Mouse (Mus musculus) gastrocnemius, adult 18-20 months (tissue): ENCODE measurements around the gene Unc5c. TPM values are rescaled to one million over a fixed set of nuclear protein-coding genes. Genes with fewer than 3 reads are reported as not detected.
A peak's percentile ranks its signal among the peaks of the same experiment; 100 is the strongest.

Source experiments
- DNase-seq: peaks from one replicate; pipeline ENCODE4 v3.0.0; 2021; ENCODE audit warnings: low spot score
- total RNA-seq, 2 experiments: library from RNA; stranded (reverse); gene quantifications; 2 replicates each; pipeline ENCODE4 v1.2.3; 2021

Gene Unc5c
- total RNA-seq, 2 experiments from 2014 or later = 0.02 TPM; not detected in 1

DNA sequence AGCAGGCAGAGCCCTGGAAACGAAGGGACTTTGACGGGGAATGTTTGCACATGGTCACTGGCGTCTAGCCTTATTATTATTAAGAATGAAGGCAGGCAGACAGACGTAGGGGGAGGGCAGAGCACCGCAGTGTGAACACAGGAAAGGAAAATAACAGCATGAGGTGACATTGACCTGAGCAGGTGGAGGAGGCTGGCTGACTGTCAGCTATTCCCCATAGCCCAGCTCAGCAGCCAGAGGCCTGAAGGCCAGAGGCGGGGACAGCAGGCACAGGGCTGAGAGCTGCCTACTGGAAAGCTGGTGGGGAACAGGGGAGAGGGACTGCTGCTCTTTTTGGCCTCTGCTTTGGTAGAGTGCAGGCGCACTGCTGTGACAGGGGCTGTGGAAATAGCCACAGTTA, 345.9 kb downstream of the Unc5c start:
- no peak for DNase-seq

DNA sequence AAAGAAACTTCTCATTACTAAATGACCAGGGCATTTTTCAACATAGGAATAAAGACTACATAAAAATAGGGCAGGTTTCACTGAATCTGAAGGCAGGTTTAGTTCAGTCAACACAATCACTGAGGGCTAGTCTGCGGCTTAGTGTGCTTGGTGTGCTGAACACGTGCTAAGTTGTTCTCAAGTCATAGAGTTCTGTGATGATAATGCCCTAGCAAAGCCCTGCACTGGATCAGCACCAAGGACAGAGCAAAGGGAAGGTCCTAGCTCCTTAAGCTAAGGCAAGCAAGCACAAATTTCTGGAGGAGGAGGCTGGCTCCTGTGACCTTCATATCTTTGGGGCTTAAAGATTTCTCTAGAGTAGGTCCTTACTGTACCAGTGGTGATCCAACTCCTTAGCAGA, 346.3 kb downstream of the Unc5c start:
- no peak for DNase-seq

DNA sequence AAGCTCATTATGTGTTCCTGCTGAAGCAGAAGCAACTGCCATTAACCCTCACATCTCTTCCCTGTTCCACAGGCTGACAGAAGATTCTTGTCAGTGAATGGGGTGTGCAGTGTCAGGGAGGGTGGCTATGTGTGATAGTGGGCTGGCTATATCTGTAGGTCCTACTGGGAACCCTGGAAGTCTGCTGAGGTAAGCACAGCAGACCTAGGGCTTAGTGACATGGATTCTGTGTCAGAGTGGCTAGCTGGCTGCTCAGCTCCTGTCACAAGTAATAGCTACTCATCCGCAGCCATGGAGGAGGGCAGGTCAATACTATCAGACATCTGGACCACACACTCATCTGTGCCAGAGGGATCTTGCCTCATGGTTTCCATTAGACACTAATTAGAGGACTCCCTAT, 349.8 kb downstream of the Unc5c start:
- no peak for DNase-seq

DNA sequence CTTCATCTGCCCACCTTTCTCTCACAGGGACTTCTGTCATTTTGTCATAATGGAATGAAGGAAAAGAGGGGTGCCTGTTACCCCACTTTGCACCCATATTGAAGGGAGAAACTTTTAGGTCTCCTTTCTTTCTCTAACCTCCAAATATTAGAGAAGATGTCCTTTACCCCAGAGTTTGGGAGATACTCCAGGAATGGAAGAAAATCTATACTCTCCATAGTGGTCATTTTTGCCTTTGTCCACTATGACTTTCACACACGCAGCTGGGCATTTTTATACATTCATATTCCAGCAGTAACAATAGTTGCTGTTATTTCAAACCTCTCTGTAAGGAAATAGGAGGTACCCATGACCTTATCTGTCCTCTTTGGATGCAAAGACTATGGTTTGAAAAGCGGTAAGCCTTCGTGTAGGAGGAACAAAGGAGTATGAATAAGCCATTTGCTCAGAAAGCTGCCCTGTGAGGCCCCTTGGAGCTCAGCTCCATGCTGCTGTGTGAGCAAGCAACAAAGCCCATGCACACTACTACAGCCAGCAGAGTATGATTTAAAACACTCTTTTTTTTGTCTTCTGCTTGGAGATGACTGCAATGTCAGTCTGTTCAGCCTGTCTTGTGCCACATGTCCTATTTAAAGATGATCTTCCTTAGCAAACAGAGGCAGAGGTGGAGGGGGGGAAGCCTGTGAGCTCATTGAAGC, 353.7 kb downstream of the Unc5c start:
- DNase-seq = no peak

DNA sequence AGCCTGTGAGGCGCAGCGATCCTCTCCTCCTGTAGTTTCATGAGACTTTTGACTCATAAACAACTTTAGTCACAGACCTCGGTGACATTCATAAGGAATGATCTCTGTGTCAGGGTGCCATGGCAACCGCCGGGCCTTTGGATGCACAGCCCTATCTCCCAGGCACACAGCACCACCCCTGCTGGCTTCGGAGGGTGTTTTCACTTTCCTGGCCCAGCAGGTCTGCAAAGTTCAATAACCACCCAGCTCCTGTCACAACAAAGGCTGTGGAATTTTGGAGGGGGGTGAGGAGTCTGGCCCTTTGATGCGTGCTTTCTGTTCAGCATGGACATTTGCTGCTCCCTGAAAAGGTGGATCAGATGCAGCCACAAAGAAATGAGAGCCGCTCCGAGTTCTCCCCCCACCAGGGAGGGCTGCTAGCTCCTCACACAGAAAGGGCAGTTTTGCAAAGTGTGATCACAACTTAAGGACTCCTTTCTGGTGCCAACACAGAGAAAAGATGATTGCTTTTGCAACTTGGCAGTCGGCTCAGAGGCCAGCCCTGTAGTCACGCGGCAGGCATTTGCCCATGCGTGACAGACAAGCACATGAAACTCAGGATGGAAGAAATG, 354.4 kb downstream of the Unc5c start:
- DNase-seq = no peak

DNA sequence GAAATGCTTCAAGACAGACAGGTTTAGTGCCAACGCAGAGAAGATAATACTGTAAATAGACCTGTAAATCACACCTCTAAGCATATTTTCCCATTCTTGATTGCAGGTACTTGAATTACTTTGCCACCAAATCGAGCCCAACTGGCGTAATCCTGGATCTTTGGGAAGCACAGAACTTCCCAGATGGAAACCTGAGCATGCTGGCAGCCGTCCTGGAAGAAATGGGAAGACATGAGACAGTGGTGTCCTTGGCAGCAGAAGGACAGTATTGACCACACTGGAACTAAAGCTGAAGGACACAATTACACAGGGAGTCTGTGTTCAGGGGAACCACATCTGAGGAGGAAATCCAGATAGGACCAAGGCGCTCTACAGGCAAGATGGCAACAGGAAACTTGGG, 363.3 kb downstream of the Unc5c start:
- no peak for DNase-seq

DNA sequence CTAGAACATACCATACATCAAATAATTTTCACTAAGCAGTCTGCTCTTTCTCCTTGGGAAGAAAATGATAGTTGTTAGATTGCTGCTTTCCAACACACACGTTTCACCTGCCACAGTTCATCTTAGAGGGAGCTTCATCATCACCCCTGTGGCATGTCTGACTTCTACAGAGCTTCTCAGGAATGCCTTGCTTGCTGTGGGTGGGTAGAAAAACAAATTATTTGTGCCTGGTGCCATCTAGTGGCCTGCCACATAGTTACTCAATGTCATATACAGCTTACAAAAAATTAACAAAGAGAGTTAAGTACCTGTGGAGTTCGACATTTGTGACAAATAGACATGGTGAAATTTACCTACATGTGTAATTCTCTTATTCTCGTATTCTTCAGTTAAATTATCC, 366.1 kb downstream of the Unc5c start:
- no peak for DNase-seq

DNA sequence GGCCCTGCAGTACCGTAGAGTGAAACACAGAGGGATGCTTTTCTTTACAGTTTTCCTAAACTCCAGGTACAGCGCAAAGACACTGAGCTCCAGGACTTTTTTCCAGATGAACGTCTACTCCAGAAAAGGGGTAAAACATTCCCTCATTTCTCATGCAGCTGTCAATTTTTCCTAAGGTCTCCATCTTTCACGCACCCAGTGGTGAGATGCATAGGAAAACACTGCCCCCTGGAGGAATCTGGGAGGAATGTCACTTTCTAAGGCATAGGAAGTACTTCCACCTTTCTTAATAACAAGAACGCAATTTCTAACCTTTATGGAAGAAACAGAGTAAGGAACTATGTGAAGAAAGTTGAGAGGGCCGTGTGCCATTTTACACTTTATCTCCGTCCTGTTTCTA, 373.8 kb downstream of the Unc5c start:
- DNase-seq = no peak

DNA sequence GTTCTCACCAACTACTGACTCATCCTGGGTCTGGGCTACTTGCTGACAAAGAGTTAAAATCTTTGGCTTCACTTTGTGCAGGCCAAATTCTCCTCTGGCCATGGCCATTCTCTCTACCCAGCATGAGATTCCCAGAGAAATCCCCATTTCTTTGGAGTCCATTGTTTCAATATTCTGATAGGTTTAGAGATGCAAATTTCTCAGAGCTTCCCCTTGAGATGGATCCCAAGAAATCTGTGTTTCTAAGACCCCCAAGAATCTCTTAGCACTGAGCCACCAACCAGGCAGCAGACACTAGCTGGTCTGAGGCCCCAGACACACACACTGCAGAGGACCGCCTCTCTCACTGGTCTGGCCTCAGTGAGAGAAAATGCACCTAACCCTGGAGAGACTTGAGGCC, 384.2 kb downstream of the Unc5c start:
- DNase-seq = no peak

DNA sequence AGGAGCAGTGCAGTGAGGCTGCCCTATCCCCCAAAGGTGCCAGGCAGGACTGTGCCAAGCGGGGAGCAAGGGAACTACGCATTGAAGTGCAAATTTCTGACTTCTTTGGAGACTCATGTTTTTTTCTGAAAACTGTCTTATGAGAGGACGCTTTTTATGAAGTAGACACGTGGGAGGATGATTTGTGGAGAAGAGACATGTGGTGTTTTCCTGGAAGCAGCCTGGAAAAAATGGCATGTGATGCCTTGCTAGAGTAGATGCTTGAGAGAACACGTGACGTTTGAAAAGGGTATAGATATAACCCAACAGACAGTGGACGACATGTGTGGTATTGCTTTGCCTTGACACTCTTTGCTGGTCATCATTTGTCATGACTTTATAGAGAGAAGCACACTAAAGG, 385.1 kb downstream of the Unc5c start:
- no peak for DNase-seq

DNA sequence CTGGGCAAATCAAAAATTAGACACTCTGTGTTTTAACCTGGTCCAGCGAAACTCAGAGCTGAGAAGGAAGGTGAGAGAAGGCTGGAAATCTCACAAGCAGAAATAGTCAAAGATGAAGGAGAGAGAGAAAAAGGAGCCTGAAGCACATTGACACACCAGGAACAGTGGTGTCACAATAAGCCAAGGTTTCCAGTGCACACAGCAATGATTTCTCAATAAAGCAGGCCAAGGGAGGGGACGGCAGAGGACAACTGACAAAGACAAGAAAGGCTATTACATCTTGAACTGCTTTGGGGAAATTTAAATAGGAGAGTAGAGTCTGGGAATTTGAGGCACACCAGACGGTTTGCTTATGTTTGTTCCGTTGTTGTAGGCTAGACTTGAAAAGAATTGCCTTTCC, 389.3 kb downstream of the Unc5c start:
- DNase-seq = no peak

DNA sequence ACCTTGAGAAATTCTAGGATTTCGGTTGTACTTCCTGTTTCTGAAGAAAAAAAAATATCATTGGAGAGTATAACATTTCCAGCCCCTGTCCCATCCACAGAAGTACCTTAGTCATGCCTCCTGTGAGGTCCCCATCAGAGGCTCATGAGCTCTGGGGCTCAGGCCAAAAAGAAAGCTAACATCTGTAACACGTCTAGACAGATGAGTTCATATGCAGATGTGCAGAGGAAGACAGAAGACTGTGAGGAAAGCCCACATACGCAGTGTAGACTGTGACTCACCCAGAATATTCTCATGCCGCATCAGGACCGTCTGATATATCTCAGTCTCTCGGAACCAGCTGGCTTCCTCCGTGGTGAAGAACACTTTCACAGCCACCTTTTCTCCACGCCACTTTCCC, 392.1 kb downstream of the Unc5c start:
- DNase-seq = no peak

DNA sequence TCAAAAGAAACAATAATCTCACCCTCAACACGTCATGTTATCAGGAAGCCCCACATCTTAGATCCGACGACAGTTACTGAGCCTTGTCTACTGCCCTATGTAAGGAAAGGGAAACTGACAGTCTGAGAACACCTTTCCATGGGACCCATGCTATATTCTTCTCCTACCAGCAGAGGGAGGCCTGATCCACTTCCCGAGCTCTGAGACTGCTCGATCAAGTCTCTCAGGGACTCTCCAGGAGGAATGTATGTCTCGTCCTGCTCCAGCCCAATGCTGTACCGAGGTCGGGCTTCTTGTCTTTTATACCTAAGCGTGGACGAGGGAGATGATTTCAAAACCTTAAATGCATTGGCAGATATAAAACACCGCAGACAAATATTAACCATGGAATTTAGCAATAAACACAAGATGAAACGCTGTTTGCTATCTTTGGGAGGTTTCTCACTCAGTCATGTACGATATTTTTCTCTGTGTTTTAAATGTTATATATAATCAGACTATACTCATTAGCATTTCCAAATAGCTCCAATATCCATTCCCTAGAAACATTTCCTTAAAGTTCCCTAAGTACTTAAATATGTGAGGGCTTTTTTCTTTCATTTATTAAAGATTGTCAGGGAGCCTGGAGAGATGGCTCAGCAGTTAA, 397.9 kb downstream of the Unc5c start:
- peak; percentile 35 for DNase-seq

DNA sequence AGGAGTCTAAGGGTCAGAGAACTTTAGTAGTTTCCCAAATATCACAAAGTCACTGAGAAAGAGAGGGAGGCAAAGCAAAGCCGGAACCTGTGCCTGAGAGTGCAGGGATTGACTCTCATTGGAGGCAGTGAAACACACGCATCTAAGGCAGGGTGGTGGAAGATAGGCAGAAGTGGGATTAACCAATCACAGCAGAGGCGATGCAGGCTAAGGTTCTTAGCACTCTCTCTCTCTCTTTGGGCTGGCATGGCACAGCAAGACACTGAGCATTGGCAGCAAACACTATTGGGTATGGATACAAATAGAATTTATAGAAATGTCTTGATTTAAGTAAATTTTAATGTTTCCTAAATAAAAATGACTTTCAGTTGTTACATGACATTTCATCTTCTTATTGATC, 406.8 kb downstream of the Unc5c start:
- no peak for DNase-seq

DNA sequence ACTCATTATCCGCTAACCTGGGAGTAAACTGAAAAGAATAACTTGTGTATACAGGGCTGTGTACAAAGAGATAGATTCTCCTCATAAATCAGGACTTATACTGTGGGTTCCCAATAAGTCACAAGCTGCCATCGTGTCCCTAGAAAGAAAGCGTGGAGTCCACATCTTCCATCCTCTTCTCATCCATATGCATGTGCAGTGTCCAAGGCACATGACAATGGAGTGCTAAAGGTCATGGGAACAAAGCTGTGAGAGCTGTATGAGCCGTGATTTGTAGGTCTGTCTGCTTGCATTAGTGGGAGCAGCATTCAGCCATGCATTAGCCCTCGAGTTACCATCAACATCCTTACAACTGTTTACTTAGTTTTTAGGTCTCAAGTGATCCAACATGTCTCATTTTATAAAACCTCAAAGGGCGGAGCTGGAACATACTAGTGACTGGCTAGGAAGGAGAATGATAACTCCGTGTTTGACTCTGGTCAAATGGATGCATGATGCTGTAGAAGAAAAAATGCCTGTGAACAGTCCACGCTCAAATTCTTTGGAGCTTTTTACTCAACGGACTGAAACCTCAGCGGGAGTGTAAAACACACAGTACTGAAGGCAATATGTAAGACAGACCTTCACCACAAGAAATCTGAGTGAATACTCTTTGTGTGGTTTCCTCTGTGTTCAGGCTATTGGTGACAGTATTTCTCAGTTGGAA, 407.5 kb downstream of the Unc5c start:
- DNase-seq = no peak

DNA sequence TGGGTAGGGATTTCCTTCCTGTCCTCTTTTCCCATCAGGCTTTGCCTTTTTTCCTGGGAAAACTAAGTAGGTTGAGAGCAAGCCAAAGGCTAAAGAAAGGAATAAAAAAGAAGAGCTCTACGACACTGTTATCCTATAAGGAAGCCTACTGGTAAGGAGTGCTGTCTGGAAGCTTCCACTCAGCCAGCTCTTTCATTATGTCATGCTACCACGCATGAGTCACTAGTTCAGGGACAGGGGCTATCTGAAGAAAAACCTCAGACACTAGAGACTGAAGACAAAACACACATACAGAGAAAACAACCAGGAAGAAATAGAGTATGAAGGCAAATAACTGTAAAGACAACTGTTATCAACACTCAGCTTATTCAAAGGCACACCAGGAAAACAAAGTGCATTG, 417.5 kb downstream of the Unc5c start:
- no peak for DNase-seq

DNA sequence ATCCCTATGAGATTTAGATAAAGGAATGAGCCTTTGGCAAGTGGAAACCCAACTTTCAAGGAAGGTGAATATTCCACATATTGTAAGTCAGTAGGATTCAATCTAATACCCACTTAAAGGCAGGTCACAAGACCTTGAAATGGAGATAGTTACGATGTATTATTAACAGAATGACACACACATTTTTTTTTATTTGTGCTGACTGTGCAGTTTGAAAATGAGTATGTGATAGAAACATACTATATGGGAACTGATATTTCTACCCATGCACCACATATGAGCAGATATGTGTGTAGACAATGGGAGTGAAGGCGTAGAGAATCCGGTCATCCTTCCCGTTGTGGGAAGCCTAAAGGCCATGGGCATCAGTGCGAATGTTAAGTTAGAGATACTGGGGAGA, 419.2 kb downstream of the Unc5c start:
- DNase-seq = no peak
